Mouse (Mus musculus) E14TG2a.4 (cell line): ENCODE data around the gene Utp11.

Experiments
- CTCF ChIP-seq: conservative IDR thresholded peaks from 2 replicates; pipeline ENCODE4 v1.5.1; 2014; ENCODE audit warnings: low read length
- NANOG ChIP-seq: IDR thresholded peaks from 2 replicates; pipeline ENCODE4 v1.6.1; 2014; ENCODE audit warnings: borderline replicate concordance, low read length, mixed read lengths

GRCm38 (mm10) chr4:124736952-124737351, 43.6 kb upstream of the Utp11 start:
- TF ChIP-seq CTCF (no peak), NANOG (no peak)
